Mouse (Mus musculus): ENCODE results near the gene Gm11168.
"Not testable (repeated sequence)": the region's sequence is repeated elsewhere in the genome, so short reads cannot be mapped to it uniquely, and the experiment has no call there.

GRCm38 (mm10) chr9:3000445-3000972 is 2.6 kb upstream of the Gm11168 start, which contains the start of gene Gm10722:
- TF ChIP-seq CTCF (IDR thresholded peaks at IDR 0.05; ENCODE audit: borderline replicate concordance, insufficient read depth, low read depth, low read length); POLR2A (IDR thresholded peaks at IDR 0.05; ENCODE audit: borderline replicate concordance, insufficient read depth, low read length): not testable (repeated sequence)
